Mouse (Mus musculus) lung, adult 18-20 months (tissue): Measurements from ENCODE around the gene Smyd3.

Experiments used
- DNase-seq, 2 experiments: peaks; one replicate each; pipeline ENCODE4 v3.0.0; 2022; ENCODE audit warnings: mixed read lengths in 2 of 2

The Smyd3 gene

DNA sequence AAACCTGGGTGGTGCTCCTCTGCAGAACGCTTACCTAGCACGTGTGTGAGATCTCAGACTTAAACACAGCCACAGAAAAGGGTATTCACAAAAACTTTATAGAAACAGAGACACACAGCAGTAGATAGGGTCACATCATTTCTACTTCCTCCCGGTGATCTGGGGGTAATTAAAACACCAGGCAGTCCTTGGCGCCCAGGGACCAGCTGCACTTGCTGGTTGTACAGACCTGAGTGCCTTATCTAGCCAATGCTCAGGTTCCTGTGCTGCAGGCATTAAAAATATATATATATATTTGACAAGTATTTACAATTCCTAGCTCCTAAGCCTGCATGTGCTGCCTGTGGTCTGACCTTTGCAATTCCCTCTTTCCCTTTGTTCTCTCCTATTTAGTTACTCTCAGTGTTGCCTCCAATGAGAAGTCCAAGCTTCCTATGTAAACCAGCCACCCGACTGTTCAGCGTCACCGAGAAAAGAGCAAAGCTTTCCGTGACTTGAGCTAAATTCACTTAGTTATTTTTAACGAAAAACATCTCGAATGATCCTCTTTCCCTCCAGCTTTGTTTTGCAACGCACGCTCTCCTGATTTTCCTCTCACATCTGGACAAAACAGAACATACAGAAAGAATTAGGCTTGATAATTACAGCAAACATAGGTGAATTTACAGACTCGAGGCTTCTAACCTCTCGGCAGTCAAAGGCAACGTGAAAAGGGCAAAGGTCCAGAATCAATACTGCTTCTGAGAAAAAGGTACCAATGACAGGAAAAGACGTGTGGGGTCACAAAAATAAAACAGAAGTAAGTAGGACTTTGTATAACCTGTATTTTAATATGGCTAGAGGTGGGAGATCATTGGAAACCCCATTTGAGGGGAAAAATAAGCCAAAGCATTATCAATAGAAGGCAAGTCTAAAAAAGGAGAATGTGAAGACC lies 409.8 kb downstream of the Smyd3 start:
- no peak for DNase-seq

DNA sequence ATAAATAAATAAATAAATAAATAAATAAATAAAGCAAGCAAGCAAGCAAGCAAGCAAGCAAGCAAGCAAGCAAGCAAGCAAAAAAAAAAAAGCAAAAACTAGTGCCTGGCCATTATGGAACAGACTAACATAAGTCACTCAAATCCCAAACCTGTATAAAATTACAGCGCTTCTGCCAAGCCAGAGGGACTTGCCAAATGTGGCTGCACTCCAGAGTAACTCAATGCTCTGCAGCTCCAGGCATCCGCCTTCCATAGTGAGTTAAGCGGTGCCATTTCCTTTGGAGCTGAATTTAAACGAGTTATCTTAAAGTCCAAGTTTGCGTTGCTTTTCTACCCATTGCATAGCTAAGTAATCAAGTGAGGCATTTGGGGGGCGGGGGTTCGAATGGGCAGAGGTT lies 410.6 kb downstream of the Smyd3 start:
- no peak for DNase-seq

DNA sequence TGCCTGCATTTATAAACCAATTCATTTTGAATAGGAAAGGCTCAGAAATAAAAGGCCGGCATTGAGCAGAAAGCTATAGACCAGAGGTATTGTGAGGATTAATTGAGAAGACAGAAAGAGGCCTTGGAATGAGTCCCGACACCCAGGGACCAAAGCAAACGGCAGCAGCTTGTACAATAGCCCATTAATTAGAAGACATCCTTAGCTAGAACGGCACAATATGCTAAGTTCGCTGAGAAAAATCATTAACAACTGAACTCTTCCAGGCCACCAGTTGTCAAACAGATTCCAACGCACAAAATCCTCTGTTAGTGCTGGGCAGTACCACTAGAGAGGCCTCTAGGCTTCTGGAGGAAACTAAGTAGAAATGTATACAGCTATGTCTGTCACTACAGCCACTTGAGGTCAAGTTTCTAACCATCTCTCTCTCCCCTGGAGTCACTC lies 411.1 kb downstream of the Smyd3 start:
- no peak for DNase-seq

DNA sequence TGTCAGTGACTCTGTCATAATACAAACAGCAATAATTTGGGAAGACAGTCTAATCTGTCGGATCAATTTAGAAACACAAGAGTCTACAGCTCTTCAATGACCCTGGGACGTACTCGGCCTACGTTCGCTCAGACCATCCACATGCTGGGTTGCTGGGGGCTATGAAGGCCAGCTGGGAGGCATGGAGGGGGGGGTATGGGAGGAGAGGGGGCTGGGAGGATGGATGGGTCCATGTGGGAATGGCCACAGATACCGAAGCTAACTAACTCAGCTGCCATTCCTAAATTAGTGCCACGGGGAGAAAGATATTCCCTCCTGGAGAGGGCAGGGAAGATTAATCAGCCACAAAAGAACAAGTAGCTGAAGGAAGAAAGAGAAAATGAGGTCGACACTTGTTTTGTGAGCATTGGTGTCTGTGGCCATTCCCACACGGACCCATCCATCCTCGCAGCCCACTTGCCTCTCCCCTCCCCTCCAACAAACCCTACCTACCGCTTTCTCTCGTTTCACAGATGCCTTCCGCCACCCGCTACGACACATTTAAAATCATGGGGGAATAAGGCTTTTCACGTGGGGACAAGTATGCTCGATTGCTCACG lies 411.6 kb downstream of the Smyd3 start:
- no peak for DNase-seq

DNA sequence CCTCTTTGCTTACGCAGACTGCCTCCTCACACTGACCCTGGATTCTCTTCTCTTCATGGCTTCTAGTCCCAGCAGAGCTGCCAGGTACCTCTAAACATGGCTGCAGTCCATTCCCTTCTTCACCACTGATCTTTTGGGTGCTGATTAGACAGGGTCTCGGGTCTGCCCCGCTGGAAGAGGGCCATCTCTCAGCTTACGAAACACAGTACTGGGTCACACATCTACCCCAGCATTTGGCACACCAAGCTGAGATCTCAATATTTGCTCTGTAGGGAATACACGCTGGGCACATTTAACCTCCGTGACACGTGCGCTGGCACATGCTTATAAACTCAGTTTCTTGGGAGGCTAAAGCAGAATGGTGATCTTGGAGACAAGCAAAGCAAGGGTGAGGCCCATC lies 413.4 kb downstream of the Smyd3 start:
- DNase-seq = no peak

DNA sequence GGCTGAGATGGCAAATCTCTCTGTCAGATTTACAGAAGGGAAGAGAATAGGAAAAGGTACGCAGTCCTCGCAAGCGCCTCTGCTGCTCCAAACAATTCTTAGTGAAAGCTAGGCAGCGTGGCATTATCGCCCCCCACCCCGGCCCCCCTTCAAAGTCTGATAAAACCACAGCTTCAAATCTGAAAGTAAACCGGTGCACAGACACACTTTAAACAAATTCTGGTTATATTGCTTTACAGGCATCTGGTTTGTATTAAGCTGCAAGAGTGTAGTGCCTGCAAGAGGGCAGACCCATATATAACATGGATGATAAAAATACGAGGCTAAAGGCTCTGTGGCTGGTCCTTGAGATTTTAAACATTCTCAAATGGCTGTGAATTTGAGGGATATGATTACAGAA lies 420.8 kb downstream of the Smyd3 start:
- no peak for DNase-seq

DNA sequence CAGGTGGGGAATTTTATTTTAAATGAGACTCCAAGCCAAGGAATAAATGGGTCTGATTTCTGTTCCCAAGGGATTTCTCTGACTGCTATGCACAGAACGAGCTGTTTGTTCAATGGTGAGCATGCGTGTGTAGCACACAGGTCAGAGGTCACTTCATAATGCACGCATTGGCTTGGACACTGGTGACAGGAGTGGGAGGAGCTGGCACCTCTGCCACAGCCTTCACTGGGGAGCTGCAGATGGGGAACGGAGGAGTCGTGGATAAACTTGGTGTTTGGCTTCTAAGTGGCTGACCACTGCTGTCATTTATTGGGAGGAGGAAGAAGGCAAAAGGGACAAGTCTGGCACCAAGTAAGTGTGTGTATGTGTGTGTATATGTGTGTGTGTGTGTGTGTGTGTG lies 421.5 kb downstream of the Smyd3 start:
- DNase-seq = no peak

DNA sequence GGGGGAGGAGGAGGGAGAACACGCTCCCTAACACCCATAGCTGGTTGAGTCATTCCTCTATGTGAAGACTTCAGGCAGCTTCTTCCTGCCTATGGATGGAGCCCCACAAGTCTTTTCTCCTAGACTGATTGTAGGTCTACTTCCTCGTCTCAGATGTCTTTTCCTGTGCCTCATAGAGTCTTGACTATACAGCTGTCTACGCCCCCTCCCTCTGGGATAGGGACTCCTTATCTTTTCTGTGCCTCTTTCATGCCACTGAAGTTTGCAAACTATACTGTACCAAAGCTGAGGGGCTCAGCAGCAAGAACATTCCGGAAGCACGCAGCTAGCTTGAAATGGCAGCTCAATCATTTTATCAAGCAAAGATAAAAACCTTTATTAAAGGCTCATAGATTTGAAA lies 428.7 kb downstream of the Smyd3 start:
- DNase-seq = no peak

DNA sequence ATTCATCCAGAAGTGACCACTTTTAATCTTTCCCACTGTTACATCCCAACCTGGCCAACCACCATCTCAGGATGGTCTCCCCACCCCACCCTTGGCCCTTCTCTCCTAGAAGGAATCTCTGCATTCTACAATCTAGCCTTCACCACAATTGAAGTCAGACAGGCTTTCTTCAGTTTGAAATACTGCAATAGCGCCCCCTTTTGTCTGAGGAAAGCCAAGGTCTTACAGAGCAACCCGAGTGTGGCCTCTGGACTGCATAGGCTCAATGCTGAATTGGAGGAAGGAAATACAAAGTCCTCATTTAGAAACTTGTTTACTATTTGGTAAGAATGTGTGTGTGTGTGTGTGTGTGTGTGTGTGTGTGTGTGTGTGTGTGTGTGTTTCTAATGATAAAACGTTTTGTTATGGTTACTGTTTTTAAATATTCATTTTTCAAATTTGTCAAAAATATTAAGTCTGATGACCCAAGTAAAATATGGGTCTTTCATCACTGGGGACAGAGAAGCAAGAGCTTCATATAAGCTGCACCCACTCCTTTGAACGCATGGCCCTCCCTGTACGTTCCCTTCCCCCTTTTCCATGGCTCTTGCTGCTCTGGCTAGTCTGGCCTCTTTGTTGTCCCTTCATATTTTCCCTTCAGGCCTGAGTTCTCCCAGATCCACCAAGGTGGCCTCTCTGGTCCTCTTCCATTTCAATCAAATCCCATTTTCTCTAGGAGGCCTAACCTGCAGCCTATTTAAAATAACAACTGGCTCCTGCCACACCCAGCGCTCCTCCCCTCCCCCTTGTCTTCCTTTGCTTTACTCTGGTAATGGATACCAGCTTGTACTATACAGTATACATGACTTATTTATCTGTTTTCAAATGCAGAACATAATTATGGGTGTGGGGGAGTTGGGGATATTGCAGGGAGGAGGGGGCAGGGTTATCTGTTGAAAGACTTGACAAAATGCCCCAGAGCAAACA lies 430.5 kb downstream of the Smyd3 start:
- DNase-seq = peak; percentile 9 to 44

DNA sequence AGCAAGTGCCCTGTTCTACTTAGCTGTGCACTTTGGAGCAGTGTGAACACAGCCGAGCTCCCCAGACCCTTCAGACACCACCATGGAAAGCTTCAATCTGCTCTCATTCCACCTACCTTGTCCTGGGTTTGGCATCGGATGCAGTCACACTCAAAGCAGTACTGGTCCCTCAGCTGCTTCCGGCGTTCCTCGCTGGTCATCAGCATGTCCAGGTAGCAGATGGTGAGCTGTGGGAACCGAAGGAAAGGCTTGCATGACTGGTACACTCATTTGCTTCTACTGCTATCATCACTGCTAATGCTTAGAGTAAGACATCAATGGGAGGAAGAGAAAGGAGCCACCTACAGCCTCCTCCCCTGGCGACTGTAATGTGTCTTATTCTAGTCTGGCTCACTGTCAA lies 431.6 kb downstream of the Smyd3 start:
- no peak for DNase-seq

DNA sequence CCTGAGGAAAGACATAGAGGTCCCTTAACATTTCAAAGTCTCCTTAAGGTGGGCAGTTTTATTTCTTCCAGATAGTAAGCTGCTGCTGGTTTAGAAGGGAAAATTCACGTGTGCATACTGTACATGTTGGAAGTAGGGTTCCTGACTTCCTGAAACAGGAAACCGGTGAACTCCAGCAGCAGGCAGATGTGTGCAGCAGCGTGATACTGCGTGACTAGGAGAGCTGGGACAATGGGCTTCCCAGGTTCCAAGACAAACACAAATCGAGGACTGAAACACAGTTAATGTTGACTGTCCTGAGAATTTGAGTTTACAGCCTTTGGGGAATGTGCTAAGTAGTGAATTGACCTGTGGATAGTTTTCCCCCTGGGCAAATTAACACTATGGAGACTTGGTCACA lies 434.7 kb downstream of the Smyd3 start:
- DNase-seq = no peak

DNA sequence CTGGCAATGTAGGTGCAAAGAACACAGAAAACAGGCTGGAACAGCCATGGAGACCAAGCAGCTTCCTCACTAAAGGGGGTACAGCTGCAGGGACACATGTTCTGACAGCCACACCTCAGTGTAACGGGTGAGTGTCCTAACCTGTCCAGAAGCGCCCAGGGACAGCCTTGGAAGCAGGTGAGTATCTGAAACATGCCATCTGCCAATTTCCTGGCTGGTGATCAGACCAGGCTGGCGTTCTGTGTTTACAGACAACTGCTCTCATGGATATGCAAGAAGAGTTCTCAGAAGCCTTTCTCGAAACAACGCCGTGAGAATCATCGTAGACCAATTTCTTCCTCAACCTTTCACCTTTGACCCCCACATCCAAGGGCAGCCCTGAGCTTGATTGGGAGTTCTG lies 444.0 kb downstream of the Smyd3 start:
- no peak for DNase-seq

DNA sequence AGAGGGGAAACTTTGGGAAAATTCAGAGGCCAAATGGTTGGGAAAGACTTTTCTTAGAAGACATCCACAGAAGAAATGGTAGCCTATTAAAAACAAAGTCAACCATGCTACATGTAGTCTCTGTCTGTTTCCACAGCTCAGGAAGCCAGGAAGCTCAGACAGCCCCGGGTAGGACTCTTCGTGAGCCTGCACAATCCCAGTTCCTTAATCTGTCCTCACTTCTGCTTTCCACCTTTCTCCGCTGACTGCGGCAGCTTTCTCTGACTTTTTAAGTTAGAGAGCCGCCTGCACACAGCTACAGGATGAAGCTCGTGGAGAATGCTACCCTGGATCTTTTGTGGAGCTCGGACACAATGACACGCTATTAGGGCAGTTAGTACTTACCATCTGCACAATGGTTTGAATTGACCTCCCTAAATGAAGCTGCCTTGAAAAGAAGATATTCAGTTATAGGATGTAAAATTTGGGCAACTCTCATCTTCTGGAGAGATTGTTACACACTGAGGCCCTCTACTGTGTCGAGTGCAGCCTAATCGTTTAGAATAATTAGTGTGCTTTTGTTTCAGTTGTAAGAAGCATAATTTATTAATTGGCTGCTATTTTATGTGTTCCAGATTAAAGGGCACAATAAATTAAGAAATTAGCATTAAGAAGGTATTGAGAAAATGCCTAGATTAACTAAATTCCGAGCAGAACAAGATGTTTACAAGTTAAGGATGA lies 444.7 kb downstream of the Smyd3 start:
- DNase-seq = no peak

DNA sequence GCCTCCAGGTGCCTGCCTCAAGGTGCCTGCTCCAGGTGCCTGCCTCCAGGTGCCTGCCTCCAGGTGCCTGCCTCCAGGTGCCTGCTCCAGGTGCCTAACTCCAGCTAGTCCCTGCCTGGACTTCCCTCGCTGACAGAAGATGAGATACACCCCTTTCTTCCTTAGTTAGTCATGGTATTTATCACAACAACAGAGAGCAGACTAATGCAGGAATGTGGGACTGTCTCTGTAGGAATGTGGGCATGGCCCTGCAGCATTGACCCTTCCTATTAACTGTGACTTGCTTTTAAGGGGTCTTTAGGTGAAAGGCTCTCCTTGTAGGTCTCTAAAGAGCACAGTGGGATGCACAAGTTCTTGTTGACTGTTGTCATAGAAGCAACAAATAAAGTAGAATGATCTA lies 445.4 kb downstream of the Smyd3 start:
- DNase-seq = no peak

DNA sequence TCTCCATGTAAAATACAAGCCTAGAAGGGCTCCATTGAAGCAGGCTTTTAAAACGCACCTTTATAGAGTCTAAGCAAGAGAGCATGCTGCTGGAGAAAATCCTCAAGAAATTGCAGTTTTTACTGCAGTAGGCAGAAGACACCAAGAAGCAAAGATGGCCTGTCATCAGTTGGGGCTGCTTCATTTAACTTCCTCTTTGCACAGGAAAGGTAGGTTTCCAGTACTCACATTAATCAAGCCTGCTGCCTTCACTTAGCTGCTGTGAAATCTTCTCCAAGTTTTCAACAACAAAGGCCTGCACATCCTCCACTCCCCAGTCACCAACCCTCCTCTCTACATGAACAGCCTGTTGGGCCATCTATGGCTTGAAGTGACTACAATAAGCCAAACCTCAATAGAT lies 448.9 kb downstream of the Smyd3 start:
- DNase-seq = no peak

DNA sequence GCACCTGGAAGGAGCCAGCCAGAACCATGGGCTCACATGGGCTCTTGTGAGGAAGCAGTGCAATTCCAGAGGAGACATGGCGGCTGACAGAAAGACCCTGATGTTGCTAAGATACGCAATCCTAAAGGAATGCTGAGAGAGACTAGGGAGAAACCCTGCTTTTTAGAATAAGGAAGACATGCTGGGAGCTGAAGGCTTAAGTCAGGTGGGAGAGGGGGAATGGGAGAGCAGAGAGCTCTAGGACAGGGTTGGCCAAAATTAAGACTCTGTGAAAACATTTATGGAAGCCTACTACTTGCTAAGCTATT lies 452.6 kb downstream of the Smyd3 start:
- no peak for DNase-seq

DNA sequence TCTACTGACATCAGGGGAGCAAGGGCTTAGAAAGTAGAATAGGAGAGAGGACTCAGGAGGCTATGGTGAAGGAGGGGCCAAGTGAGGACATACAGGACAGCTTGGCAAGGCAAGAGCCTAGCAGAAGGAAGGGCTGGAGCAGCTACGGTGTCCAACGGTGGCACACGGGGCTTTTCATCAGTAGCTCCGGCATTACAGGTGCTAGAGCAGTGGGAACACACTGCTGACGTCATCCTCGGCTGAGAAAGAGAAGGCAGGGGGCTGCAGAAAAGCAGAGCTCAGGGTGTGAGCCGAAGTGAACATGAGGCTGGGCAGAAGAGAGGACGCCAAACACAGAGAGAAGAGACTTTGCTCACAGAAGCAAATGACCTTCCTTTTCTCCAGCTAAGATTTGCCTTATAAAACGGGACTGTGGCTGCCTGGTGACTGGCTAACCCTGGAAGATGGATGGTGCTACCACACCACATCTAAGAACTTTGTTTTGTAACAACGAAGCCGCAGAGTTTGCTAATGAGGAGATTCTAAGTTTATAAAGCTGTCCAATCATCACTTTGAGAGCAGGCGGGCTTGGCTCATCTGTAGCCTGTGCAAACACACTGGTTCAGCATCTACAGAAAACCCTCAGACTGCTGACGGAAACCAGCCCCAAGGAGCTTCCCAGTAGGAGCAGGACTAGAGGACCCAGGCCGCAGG lies 453.1 kb downstream of the Smyd3 start:
- DNase-seq = no peak

DNA sequence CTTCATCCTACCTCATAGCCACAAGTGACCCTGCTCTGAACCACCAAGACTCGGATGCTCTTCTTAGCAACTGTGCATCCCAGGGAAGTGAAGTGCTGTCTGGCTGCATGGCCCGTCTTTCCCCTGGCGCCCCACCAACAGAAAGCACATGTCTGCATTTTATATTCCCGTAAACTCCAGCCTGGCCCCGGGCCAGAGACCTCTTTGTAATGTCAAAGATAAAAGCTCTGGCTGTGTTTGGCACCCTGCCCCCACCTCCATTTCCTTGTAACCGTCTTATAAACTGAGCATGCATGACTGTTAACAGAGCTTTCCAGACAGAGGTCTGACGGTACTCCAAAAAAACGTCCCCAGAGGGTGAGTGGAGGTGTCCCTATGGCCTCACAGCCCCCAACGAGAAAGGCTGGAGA lies 456.1 kb downstream of the Smyd3 start:
- peak; percentile 70 to 76 for DNase-seq

DNA sequence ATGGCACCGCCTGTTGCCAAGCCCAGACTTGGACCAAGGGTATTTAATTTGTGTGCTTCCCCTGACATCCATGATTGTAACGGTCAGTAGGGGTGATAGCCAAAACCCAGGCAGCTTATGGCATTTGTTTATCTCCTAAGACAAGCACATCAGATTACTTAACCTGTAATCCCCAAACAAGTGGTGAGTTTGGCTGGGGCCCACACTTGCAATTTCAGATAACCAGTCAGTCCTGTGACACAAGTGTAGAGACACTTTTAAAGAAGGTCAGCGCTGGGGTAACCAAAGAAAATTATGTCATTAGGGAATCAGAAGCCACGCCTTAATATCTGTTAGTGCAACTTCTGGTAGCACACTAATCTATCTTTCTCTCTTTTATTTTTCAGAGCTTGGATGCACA lies 456.8 kb downstream of the Smyd3 start:
- DNase-seq = no peak

DNA sequence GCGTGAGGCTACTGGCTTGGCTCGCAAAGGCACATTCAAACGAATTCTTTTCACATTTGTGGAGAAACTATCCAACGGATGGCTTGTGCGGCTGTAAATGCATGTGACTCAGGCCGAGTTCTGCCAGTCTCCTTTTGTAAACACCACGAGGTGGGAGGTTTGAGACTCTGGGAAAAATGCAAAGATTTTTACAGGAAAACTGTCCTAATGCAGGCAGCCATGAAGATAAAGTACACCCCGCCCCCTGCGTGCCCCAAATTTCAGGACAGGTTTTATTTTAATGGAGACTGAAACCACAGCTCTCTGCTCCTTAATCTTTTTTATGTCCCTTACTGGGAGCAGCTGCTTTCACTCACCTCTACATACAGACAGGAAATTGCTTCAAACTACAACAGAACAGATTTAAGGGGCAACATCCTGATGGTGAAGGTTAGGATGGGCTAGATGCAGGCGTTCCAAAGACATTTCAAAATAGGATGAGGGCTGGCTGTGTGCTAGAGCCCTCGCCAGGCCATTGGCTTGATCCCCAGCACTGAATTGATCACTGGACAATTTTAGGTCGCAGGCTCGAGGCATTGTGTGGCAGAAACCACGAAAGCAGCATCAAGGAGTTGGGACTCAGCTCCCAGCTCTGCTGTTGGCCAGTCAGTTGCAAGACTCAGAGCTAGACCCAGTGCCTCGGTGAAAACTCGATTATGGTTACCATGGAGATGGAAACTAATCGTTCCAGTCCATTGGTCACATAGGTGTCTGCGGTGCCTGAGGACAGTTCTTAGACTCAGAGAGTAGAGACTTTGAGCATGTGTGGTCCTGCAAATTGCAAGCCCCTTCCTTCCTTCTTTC lies 457.5 kb downstream of the Smyd3 start:
- DNase-seq = no peak
